Mouse (Mus musculus): Measurements from ENCODE around the gene Fars2.

Fars2 gene

DNA sequence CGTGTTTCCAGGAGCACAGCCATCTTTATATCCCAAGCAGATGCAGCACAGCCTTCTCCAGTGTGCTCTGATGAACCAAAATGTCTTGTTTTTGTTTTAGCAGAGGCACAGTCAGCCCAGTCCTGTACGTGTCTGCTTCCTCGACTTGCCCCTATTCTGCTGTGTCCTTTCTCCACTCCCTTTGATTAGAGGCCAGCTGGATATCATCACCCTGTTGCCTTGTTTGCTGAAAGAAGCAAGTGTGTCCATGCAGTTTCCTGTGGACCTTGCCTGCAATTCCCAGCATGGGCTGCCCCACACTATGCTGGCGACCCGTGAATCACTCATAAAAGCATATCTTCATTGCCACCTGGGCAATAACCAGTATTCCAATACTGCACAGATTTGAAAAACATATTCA is 360.4 kb downstream of the Fars2 start:
- TF ChIP-seq GATA4 (IDR thresholded peaks at IDR 0.05; ENCODE audit: insufficient replicate concordance, low read length): no peak

DNA sequence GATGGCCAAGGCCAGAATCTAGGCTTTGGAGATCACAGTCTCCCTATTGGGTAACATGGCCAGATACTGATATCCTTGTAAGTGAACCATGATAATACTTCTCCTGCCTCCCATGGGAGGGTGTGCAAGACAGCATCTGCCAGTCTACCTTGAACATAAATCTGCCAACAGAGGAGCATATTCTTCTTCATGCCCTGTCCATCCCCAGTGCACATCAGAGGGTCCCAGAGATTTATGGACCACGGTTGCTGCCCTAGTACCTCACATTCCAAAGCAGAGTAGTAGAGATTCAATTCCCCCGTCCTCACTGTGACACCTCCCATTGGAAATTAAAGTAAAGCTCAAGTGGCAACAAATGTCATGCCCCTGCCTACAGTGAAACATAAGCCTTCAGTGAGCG is 361.0 kb downstream of the Fars2 start:
- no peak for TF ChIP-seq GATA4 (IDR thresholded peaks at IDR 0.05; ENCODE audit: insufficient replicate concordance, low read length)

GRCm38 (mm10) chr13:36480101-36480500 is 362.9 kb downstream of the Fars2 start:
- no peak for TF ChIP-seq GATA4 (IDR thresholded peaks at IDR 0.05; ENCODE audit: insufficient replicate concordance, low read length)

DNA sequence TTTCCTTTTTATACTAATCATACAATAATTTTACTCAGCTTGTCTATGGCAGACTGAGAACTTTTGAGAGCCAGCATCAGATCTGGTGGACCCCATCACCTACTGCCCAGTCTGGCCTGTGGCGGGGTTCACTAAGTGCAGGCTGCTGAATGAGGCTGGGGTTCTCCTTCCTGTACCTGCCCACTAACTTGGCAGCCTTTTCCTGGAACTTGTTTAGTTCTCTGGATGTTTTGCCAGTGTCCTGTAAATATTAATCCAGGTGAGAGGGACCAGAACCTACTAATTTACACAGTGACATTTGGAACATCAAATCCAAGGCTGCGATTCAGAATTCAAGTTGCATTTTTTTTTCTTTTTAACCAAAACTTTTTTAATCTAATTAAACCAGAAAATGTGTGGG is 367.2 kb downstream of the Fars2 start:
- TF ChIP-seq GATA4 (IDR thresholded peaks at IDR 0.05; ENCODE audit: insufficient replicate concordance, low read length): no peak

DNA sequence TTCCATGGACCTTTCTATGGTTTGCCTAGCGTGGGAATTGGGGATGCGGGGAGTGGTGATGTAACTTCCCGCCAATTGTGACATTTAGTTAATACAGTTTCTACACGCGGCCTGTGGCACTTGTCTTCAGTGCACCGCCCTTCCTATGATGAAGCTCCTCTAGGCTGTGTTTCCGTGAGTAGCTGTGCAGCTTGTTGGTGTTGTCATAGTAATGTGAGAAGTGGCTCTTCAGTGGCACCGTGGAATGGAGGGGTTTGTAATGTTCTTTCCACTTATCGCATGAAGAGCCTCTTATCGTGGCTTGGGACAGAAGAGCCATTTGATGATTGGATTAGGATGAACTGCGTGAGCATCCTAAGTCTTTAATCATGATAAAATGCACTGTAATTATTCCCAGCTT is 369.5 kb downstream of the Fars2 start:
- no peak for TF ChIP-seq GATA4 (IDR thresholded peaks at IDR 0.05; ENCODE audit: insufficient replicate concordance, low read length)

- TF ChIP-seq GATA4 (IDR thresholded peaks at IDR 0.05; ENCODE audit: insufficient replicate concordance, low read length): no peak
Observed at GRCm38 (mm10) chr13:36489365-36489764, 372.2 kb downstream of the Fars2 start.

DNA sequence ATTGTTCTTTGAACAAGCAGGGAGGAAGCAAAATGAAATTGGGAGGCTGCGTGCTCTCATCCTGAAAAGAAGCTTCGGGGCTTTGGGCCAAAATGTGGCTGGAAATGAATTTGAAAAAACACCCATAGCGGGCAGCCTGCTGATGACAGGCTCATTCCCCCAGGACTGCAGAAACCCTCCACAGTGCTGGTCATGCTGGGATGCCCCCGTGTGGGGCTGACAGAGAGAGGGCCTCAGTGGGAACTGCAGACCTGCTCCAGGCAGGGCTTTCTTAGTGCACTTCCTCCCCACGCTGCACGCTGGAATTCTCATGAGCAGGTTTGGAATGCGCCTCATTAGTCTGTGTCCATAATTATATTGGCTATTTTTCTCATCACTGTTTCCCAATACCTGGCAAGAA is 373.4 kb downstream of the Fars2 start:
- no peak for TF ChIP-seq GATA4 (IDR thresholded peaks at IDR 0.05; ENCODE audit: insufficient replicate concordance, low read length)

DNA sequence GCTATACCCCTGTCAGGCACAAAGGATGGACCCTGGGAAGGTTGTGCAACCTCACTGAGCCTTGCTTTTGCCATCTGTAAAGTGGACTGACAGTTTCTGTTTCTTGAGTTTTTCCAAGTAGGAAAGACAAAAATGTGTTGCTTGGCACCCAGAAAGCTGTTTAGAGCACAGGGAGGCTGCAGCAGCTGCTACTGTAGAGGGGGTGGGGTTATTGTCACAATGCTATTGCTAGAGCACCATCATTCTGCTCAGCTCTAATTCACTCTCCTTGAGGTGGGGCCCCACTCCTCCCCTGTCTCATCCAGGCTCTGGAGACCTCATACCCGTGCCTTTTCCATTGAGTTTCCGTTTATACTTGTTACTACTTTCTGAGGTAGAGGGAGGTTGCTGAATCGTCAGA is 375.2 kb downstream of the Fars2 start:
- no peak for TF ChIP-seq GATA4 (IDR thresholded peaks at IDR 0.05; ENCODE audit: insufficient replicate concordance, low read length)

GRCm38 (mm10) chr13:36493294-36493693 is 376.1 kb downstream of the Fars2 start:
- TF ChIP-seq GATA4 (IDR thresholded peaks at IDR 0.05; ENCODE audit: insufficient replicate concordance, low read length): no peak

DNA sequence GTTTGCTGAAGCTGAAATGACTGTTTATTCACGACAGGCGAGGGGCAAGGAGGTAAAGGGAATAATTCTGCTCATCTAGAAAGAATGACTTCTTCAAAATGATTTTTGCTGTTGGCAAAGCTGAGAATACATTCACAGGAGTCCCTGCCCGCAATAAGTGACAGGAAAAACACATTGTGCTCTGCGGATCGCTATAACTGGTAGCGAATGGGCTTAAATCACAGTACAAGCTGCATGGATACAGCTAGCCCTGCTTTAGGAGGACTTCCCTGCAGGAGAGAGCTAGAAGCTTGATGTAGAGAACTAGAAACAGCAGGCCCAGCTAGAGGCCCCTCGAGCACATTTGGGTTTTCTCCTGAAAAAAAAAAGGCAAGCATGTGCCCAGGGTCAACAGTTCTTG is 376.6 kb downstream of the Fars2 start:
- no peak for TF ChIP-seq GATA4 (IDR thresholded peaks at IDR 0.05; ENCODE audit: insufficient replicate concordance, low read length)

DNA sequence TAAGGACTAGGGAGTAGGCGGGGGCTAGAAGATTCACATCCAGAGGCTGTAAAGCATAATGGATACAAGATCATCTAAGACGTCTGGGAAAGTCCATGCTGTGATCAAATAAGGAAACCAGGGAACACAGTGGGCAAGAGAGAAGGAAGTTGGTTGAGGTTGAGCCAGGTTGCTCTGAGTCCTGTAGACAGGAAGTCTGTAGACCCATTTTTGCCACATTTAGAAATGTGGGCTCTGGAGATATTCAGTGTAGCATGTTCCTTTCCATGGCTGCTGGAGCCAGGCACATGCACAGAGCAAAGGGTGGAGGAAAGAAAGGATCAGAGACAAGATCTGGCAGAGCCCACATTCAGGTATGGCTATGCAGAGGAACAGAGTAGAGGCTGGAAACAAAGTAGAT is 378.8 kb downstream of the Fars2 start:
- no peak for TF ChIP-seq GATA4 (IDR thresholded peaks at IDR 0.05; ENCODE audit: insufficient replicate concordance, low read length)

DNA sequence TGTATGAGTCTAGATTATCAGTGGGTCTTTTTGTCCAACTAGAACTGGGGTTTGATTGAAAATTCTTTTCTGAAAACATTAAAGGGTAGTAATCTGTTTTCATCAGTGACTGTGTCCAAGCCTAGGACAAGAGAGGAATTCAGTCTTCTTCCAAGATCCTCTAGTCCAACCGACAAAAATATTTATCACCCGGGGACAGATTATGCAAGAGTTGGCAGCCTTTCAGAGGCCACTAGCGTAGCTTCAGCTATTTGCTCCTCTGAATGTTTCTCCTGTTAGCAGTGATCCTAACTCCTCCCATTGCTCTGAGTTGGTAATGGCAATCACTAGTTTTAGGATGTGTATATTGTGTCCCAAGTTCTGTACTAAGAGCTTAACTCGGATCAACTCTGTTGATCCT is 380.1 kb downstream of the Fars2 start:
- TF ChIP-seq GATA4 (IDR thresholded peaks at IDR 0.05; ENCODE audit: insufficient replicate concordance, low read length): no peak

- TF ChIP-seq GATA4 (IDR thresholded peaks at IDR 0.05; ENCODE audit: insufficient replicate concordance, low read length): no peak
Observed at GRCm38 (mm10) chr13:36500370-36500905, 383.2 kb downstream of the Fars2 start.

DNA sequence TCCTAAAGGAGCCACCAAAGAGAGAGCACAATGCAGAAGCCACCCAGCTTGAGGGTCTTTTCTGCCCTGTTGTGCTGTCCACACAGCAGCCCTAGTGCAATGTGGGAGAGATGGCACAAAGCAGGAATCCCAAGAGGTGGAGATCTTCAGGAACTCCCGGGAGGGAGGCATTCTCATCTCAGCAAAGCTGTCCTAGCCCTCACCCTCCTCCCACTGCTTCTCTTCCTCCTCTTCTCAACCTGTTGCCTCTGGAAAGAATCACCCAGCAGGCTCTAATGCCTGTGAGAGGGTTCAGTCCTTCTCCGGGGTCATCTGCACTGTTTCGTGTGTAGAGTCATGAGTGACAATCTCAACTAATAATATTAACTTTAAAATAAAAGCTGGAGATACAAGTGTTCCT is 386.3 kb downstream of the Fars2 start:
- TF ChIP-seq GATA4 (IDR thresholded peaks at IDR 0.05; ENCODE audit: insufficient replicate concordance, low read length): no peak

DNA sequence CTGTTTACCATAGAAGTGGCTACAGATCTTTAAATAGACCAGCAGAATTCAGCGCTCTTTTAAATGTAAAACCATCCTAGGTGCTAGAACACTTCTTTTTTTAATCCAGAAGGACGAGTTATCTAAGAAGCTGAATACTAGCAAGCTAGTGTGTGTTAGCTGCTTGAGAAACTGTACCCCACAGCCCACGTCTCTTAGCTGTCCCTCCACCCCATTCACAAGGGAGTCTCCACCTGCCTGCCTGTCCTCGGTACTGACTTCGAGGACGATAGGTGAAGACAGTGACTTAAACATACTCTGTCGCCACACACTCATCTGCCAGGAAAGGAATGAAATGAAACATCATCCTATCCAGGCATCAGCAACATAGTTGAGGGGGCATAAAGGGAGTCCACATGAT is 386.8 kb downstream of the Fars2 start:
- TF ChIP-seq GATA4 (IDR thresholded peaks at IDR 0.05; ENCODE audit: insufficient replicate concordance, low read length): no peak

DNA sequence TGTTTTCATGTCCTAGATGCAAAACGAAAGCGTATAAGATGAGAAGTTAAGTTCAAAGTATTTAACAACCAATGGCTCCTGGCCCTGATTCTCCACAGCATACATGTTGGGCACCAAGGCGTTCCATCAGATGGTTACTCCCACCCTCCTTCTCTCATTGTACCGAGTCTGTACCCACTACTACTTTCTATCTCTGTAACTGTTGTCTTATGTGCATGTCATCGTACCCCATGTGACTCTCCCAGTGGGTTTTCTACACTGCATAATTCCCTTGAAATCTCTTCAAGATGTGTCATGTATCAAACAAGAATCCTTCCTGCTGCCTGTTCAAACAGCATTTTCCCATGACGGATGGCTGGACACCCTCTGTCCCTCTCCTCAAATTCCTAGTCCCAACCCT is 388.5 kb downstream of the Fars2 start:
- TF ChIP-seq GATA4 (IDR thresholded peaks at IDR 0.05; ENCODE audit: insufficient replicate concordance, low read length): no peak

- no peak for TF ChIP-seq GATA4 (IDR thresholded peaks at IDR 0.05; ENCODE audit: insufficient replicate concordance, low read length)
Observed at GRCm38 (mm10) chr13:36506315-36506714, 389.1 kb downstream of the Fars2 start.

- TF ChIP-seq GATA4 (IDR thresholded peaks at IDR 0.05; ENCODE audit: insufficient replicate concordance, low read length): no peak
Observed at GRCm38 (mm10) chr13:36510161-36510560, 392.9 kb downstream of the Fars2 start.

All from liver, adult (tissue).